9 mouse cellular contexts compared by ENCODE assay signal in genomic region chr15:84995967-84996366, GRCm38 (mm10). TPM values are rescaled to one million over a fixed set of nuclear protein-coding genes. Genes with fewer than 3 reads are reported as not detected.
DNase-seq lines count a peak whose midpoint lies in the region; ATAC-seq lines count a peak whose summit lies in the region.
"Had no signal": no experiment of that assay in that cellular context is flagged by ENCODE, and none has a peak within 500 bp of the region (broad histone marks: within the 10 kb centered on the region; RNA-seq: fewer than 3 reads in every experiment).

No protein-coding gene starts in this region.

- ATAC-seq in hindbrain, embryonic 11.5 days (ENCODE audit: low FRiP score) = no peak
- no peak for ATAC-seq in hindbrain, embryonic 12.5 days (ENCODE audit: low FRiP score)
- no peak for ATAC-seq in activated CD4-positive, CD25-positive, alpha-beta regulatory T cell, adult 4 months

- H3K4me2 ChIP-seq in hindbrain, embryonic 11.5 days (replicated peaks; ENCODE audit: low read depth, low read length) = no peak overlapping the region
- H3K4me2 ChIP-seq in hindbrain, embryonic 12.5 days (replicated peaks) = no peak overlapping the region
- H3K4me2 ChIP-seq: neural tube, embryonic 13.5 days had no signal

- peak; percentile 78 for DNase-seq in hindbrain, embryonic 11.5 days (ENCODE audit: low spot score)
- peak; percentile 82 to 83 for DNase-seq in B cell, adult 2 months
- peak; percentile 56 for DNase-seq in WW6 (ENCODE audit: low read depth, low spot score)
- DNase-seq in embryonic facial prominence, embryonic 10.5 days (ENCODE audit: low spot score) = peak; percentile 65
- DNase-seq in kidney, postnatal 25 days = peak; percentile 75 to 76
- DNase-seq in natural killer cell, adult 2 months (ENCODE audit: low spot score in 2 of 2) = peak; percentile 37 to 71

- H3K4me1 ChIP-seq in hindbrain, embryonic 11.5 days (replicated peaks; ENCODE audit: control insufficient read depth, insufficient read depth, low read length) = no peaks in the 10 kb centered on the region
- peaks cover 7% of the 10 kb centered on the region; the same call in 1 of the 2 replicates for H3K4me1 ChIP-seq in hindbrain, embryonic 12.5 days
- H3K4me1 ChIP-seq in embryonic facial prominence, embryonic 10.5 days = peaks cover 18% of the 10 kb centered on the region
- H3K4me1 ChIP-seq: neural tube, embryonic 13.5 days had no signal

- H3K36me3 ChIP-seq in hindbrain, embryonic 11.5 days (ENCODE audit: control insufficient read depth, insufficient read depth, low read length) = no peaks in the 10 kb centered on the region
- H3K36me3 ChIP-seq in hindbrain, embryonic 12.5 days = no peaks in the 10 kb centered on the region
- no peaks in the 10 kb centered on the region for H3K36me3 ChIP-seq in embryonic facial prominence, embryonic 10.5 days (replicated peaks)
- H3K36me3 ChIP-seq: neural tube, embryonic 13.5 days had no signal

- no peak overlapping the region for H3K4me3 ChIP-seq in hindbrain, embryonic 11.5 days (ENCODE audit: low read depth, low read length)
- H3K4me3 ChIP-seq in hindbrain, embryonic 12.5 days = no peak overlapping the region
- no peak overlapping the region for H3K4me3 ChIP-seq in embryonic facial prominence, embryonic 10.5 days
- H3K4me3 ChIP-seq: neural tube, embryonic 13.5 days had no signal

- no peak overlapping the region for H3K27ac ChIP-seq in hindbrain, embryonic 11.5 days (ENCODE audit: low read depth, low read length)
- H3K27ac ChIP-seq in hindbrain, embryonic 12.5 days = no peak overlapping the region
- no peak overlapping the region for H3K27ac ChIP-seq in embryonic facial prominence, embryonic 10.5 days (replicated peaks)
- H3K27ac ChIP-seq: neural tube, embryonic 13.5 days had no signal

- H3K27me3 ChIP-seq in hindbrain, embryonic 11.5 days (ENCODE audit: control insufficient read depth, insufficient read depth, low read length) = no peaks in the 10 kb centered on the region
- H3K27me3 ChIP-seq in hindbrain, embryonic 12.5 days = no peaks in the 10 kb centered on the region
- H3K27me3 ChIP-seq in embryonic facial prominence, embryonic 10.5 days (replicated peaks; ENCODE audit: low read depth, poor library complexity, severe bottlenecking) = peaks cover 29% of the 10 kb centered on the region; the same call in 1 of the 2 replicates
- H3K27me3 ChIP-seq: neural tube, embryonic 13.5 days had no signal

- H3K9ac ChIP-seq in hindbrain, embryonic 11.5 days (ENCODE audit: low read depth, low read length) = no peak overlapping the region
- no peak overlapping the region for H3K9ac ChIP-seq in hindbrain, embryonic 12.5 days
- H3K9ac ChIP-seq: neural tube, embryonic 13.5 days had no signal

- H3K9me3 ChIP-seq in hindbrain, embryonic 11.5 days (ENCODE audit: control insufficient read depth, low read length) = no peaks in the 10 kb centered on the region
- H3K9me3 ChIP-seq in hindbrain, embryonic 12.5 days (replicated peaks) = no peaks in the 10 kb centered on the region
- no peaks in the 10 kb centered on the region for H3K9me3 ChIP-seq in embryonic facial prominence, embryonic 10.5 days
- H3K9me3 ChIP-seq: neural tube, embryonic 13.5 days had no signal

- WGBS in hindbrain, embryonic 11.5 days = 13% methylated on average over 1 of the region's 1 CpGs
- WGBS in hindbrain, embryonic 12.5 days = 7% methylated on average over 1 of the region's 1 CpGs
- 0% methylated on average over 1 of the region's 1 CpGs for WGBS in embryonic facial prominence, embryonic 10.5 days

RNA-seq across cellular contexts. Expression of gene 5031439G07Rik, which starts 7.6 kb away (rescaled TPM):
- polyA plus RNA-seq in hindbrain, embryonic 11.5 days (2014; fragmentation: Nextera tagmentation; extraction: Ambion mirVana) = 11.8 and 12.9 TPM in 2 replicates
- polyA plus RNA-seq in hindbrain, embryonic 12.5 days (2016; fragmentation: Nextera tagmentation; extraction: Ambion mirVana) = 18.7 TPM in 2 replicates
- polyA plus RNA-seq in embryonic facial prominence, embryonic 10.5 days (2016; fragmentation: Nextera tagmentation; extraction: Ambion mirVana) = 8.3 and 9.3 TPM in 2 replicates
- 1 to 10 TPM; 1.2 TPM for polyA plus RNA-seq in activated CD4-positive, CD25-positive, alpha-beta regulatory T cell, adult 4 months (2017; shearing (Covaris generic))

RNA-seq across cellular contexts. Expression of gene Upk3a, which starts 21.0 kb away (rescaled TPM):
- not detected in 2 replicates for polyA plus RNA-seq in hindbrain, embryonic 11.5 days (2014; fragmentation: Nextera tagmentation; extraction: Ambion mirVana)
- polyA plus RNA-seq in hindbrain, embryonic 12.5 days (2016; fragmentation: Nextera tagmentation; extraction: Ambion mirVana) = 0.19 and 0.21 TPM in 2 replicates
- polyA plus RNA-seq in embryonic facial prominence, embryonic 10.5 days (2016; fragmentation: Nextera tagmentation; extraction: Ambion mirVana) = not detected in 2 replicates
- polyA plus RNA-seq in activated CD4-positive, CD25-positive, alpha-beta regulatory T cell, adult 4 months (2017; shearing (Covaris generic)) = not detected

RNA-seq across cellular contexts. Expression of gene Fam118a, which starts 32.8 kb away (rescaled TPM):
- 27.8 and 29.5 TPM in 2 replicates for polyA plus RNA-seq in hindbrain, embryonic 11.5 days (2014; fragmentation: Nextera tagmentation; extraction: Ambion mirVana)
- polyA plus RNA-seq in hindbrain, embryonic 12.5 days (2016; fragmentation: Nextera tagmentation; extraction: Ambion mirVana) = 22.2 and 24.5 TPM in 2 replicates
- polyA plus RNA-seq in embryonic facial prominence, embryonic 10.5 days (2016; fragmentation: Nextera tagmentation; extraction: Ambion mirVana) = 27.0 and 29.8 TPM in 2 replicates
- 10 to 100 TPM; 33.0 to 39.2 TPM for polyA plus RNA-seq in activated CD4-positive, CD25-positive, alpha-beta regulatory T cell, adult 4 months (2017; shearing (Covaris generic))
